ENCODE assay signal across 8 mouse cellular contexts in the genomic region with DNA sequence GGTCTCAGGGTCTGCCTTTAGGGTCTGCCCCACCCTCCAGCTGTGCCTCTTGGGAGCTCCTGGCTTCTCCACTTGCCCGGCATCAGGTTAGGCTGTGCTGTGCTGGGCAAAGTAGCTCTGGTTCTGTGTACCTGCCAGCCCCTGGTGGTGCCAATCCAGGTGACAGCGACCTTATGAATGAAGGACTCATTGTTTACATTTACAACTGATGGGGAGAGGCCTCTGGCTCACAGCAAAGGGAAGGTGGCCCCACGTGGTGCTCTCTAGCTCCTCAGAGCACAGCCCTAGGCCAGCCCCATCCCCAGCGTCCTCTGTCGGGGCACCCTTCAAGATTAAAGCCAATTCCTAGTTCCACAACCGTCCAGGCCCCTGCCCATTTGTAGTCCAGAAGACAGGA. TPM values are rescaled to one million over a fixed set of nuclear protein-coding genes. Genes with fewer than 3 reads are reported as not detected.
A peak's percentile ranks its signal among the peaks of the same experiment; 100 is the strongest.
DNase-seq lines count a peak whose midpoint lies in the region; ATAC-seq and TF ChIP-seq lines count a peak whose summit lies in the region.

No protein-coding gene starts in this region.

- peaks cover 25% of the 10 kb centered on the region for H3K79me3 ChIP-seq in C2C12 (ENCODE audit: low read depth)

- peaks cover 58% of the 10 kb centered on the region for H3K79me2 ChIP-seq in C2C12 (ENCODE audit: control insufficient read depth, insufficient read depth)

- peak overlapping the region; percentile 77 for H3K9ac ChIP-seq in heart, embryonic 14.5 days (ENCODE audit: low read length)
- peak overlapping the region; percentile 91 for H3K9ac ChIP-seq in limb, embryonic 14.5 days (ENCODE audit: low read depth, low read length, severe bottlenecking)
- peak overlapping the region; percentile 86 for H3K9ac ChIP-seq in stomach, embryonic 15.5 days

- no peaks in the 10 kb centered on the region for H3K36me3 ChIP-seq in heart, embryonic 14.5 days (ENCODE audit: control insufficient read depth, insufficient read depth, low read length)
- H3K36me3 ChIP-seq in C2C12 (ENCODE audit: control insufficient read depth, insufficient read depth) = no peaks in the 10 kb centered on the region
- H3K36me3 ChIP-seq in limb, embryonic 14.5 days (ENCODE audit: control insufficient read depth, insufficient read depth, low read length) = no peaks in the 10 kb centered on the region
- H3K36me3 ChIP-seq in stomach, embryonic 15.5 days = no peaks in the 10 kb centered on the region

- peak overlapping the region; percentile 78 for H3K4me2 ChIP-seq in heart, embryonic 14.5 days (ENCODE audit: low read length)
- peak overlapping the region; percentile 88 for H3K4me2 ChIP-seq in limb, embryonic 14.5 days (replicated peaks; ENCODE audit: low read depth, low read length, severe bottlenecking)
- peak overlapping the region; percentile 72 for H3K4me2 ChIP-seq in stomach, embryonic 15.5 days

- H3K9me3 ChIP-seq in heart, embryonic 14.5 days (ENCODE audit: control insufficient read depth, low read length) = no peaks in the 10 kb centered on the region
- no peaks in the 10 kb centered on the region for H3K9me3 ChIP-seq in limb, embryonic 14.5 days (ENCODE audit: control insufficient read depth, low read length)
- no peaks in the 10 kb centered on the region for H3K9me3 ChIP-seq in stomach, embryonic 15.5 days

- no peaks in the 10 kb centered on the region for H3K27me3 ChIP-seq in heart, embryonic 14.5 days (ENCODE audit: control insufficient read depth, insufficient read depth, low read length)
- H3K27me3 ChIP-seq in C2C12 (ENCODE audit: control insufficient read depth, insufficient read depth, insufficient read length) = no peaks in the 10 kb centered on the region
- no peaks in the 10 kb centered on the region for H3K27me3 ChIP-seq in limb, embryonic 14.5 days (ENCODE audit: control insufficient read depth, insufficient read depth, low read length)
- no peaks in the 10 kb centered on the region for H3K27me3 ChIP-seq in stomach, embryonic 15.5 days (replicated peaks)

- 10% methylated on average over 6 of the region's 6 CpGs for WGBS in heart, embryonic 14.5 days
- WGBS in limb, embryonic 14.5 days = 1% methylated on average over 6 of the region's 6 CpGs
- 3% methylated on average over 6 of the region's 6 CpGs for WGBS in stomach, embryonic 15.5 days

- H3K4me3 ChIP-seq in heart, embryonic 14.5 days (ENCODE audit: control insufficient read depth in 1 of 2, insufficient read depth in 1 of 2, low read depth in 1 of 2, low read length in 2 of 2) = peak overlapping the region; percentile 73 to 86
- H3K4me3 ChIP-seq in C2C12 (ENCODE audit: insufficient read depth, poor library complexity, severe bottlenecking) = peak overlapping the region; percentile 66
- peak overlapping the region; percentile 88 for H3K4me3 ChIP-seq in embryonic fibroblast, embryonic 13.5 days (ENCODE audit: insufficient read depth, low read length)
- H3K4me3 ChIP-seq in limb, embryonic 14.5 days (replicated peaks; ENCODE audit: low read length) = peak overlapping the region; percentile 88
- peak overlapping the region; percentile 70 for H3K4me3 ChIP-seq in stomach, embryonic 15.5 days (replicated peaks)

- no peak for TF ChIP-seq CTCF in C2C12 (IDR thresholded peaks at IDR 0.05; ENCODE audit: control insufficient read depth, insufficient read depth, insufficient read length)
- TF ChIP-seq CTCF in embryonic fibroblast, embryonic 13.5 days (IDR thresholded peaks at IDR 0.05; ENCODE audit: borderline replicate concordance, insufficient read depth, low read length) = no peak

- no peak for TF ChIP-seq POLR2A in embryonic fibroblast, embryonic 13.5 days (IDR thresholded peaks at IDR 0.05; ENCODE audit: low read depth, low read length)
- no peak for TF ChIP-seq POLR2A in limb, embryonic 14.5 days (IDR thresholded peaks at IDR 0.05; ENCODE audit: borderline replicate concordance, extremely low read depth, insufficient read depth, insufficient read length)

- H3ac ChIP-seq in C2C12 (ENCODE audit: control insufficient read depth, insufficient read length, low read depth) = peak overlapping the region; percentile 85

- no peak for ATAC-seq in heart, embryonic 14.5 days (ENCODE audit: insufficient number of reproducible peaks, insufficient read depth, low FRiP score, low read depth)
- no peak for ATAC-seq in limb, embryonic 14.5 days (ENCODE audit: low FRiP score, low read depth)
- ATAC-seq in stomach, embryonic 15.5 days (ENCODE audit: insufficient read depth, low FRiP score, low read depth) = no peak

- intact Hi-C loops in heart, postnatal 36 days (cut with DNase I) = no loop called here

- no peak for DNase-seq in heart, postnatal 36 days
- DNase-seq in limb, embryonic 14.5 days (ENCODE audit: low spot score) = no peak
- DNase-seq in adrenal gland, postnatal 4 days (ENCODE audit: low spot score in 2 of 2) = no peak
- DNase-seq in layer of hippocampus, postnatal 25 days (ENCODE audit: extremely low spot score in 1 of 2, low spot score in 1 of 2) = no peak

- peaks cover 7 to 14% of the 10 kb centered on the region in 2 experiments for H3K4me1 ChIP-seq in heart, embryonic 14.5 days (ENCODE audit: control insufficient read depth in 2 of 2, insufficient read depth in 2 of 2, low read length in 2 of 2)
- H3K4me1 ChIP-seq in embryonic fibroblast, embryonic 13.5 days (ENCODE audit: control insufficient read depth, insufficient read depth, low read length) = peaks cover 12% of the 10 kb centered on the region
- H3K4me1 ChIP-seq in limb, embryonic 14.5 days (ENCODE audit: control insufficient read depth, insufficient read depth, low read length) = peaks cover 23% of the 10 kb centered on the region
- peaks cover 34% of the 10 kb centered on the region for H3K4me1 ChIP-seq in stomach, embryonic 15.5 days

- peak overlapping the region; percentile 89 to 90; a peak in 2 of 4 replicates for H3K27ac ChIP-seq in heart, embryonic 14.5 days (replicated peaks in 1 of 2; ENCODE audit: control insufficient read depth in 1 of 2, insufficient read depth in 1 of 2, low read depth in 2 of 2, low read length in 2 of 2)
- peak overlapping the region; percentile 98 for H3K27ac ChIP-seq in embryonic fibroblast, embryonic 13.5 days (ENCODE audit: insufficient read depth, low read length)
- peak overlapping the region; percentile 92 for H3K27ac ChIP-seq in limb, embryonic 14.5 days (replicated peaks; ENCODE audit: low read depth, low read length)
- peak overlapping the region; percentile 95 for H3K27ac ChIP-seq in stomach, embryonic 15.5 days

TF ChIP-seq in C2C12, 6 proteins besides CTCF, POLR2A, EP300 and RAD21:
- TF ChIP-seq MYOD1 (IDR thresholded peaks at IDR 0.05; ENCODE audit: control insufficient read depth, insufficient read length, low read depth) = no peak
- TF ChIP-seq MAX (IDR thresholded peaks at IDR 0.05) = no peak
- no peak for TF ChIP-seq FOSL1 (IDR thresholded peaks at IDR 0.05; ENCODE audit: insufficient read depth, low read length, poor library complexity, severe bottlenecking)

RNA-seq across cellular contexts. Expression of gene Clip2, which starts 1.4 kb away (rescaled TPM):
- 1.2 and 1.9 TPM in 2 replicates for polyA plus RNA-seq in heart, embryonic 14.5 days (2014; fragmentation: Nextera tagmentation; extraction: Ambion mirVana)
- total RNA-seq in heart, postnatal 36 days (2021) = 1 to 10 TPM; 6.4 to 7.5 TPM
- 15.7 TPM for polyA plus RNA-seq in C2C12 (2012; fragmentation: generic; extraction: Trizol)
- 20.3 and 25.6 TPM in 2 replicates for polyA plus RNA-seq in embryonic fibroblast, embryonic 13.5 days (2011; ENCODE audit: insufficient read length, low read depth, missing spikeins)
- 25.5 and 30.0 TPM in 2 replicates for polyA plus RNA-seq in limb, embryonic 14.5 days (2012; rRNA removed)
- polyA plus RNA-seq in limb, embryonic 14.5 days (2014; fragmentation: Nextera tagmentation; extraction: Ambion mirVana) = 4.7 and 4.9 TPM in 2 replicates
- polyA plus RNA-seq in stomach, embryonic 15.5 days (2015; fragmentation: Nextera tagmentation; extraction: Ambion mirVana) = 2.9 and 3.5 TPM in 2 replicates
- total RNA-seq in adrenal gland, postnatal 4 days (2021) = 10 to 100 TPM; 24.7 to 29.6 TPM
- total RNA-seq in layer of hippocampus, postnatal 25 days (2021) = 100 to 1,000 TPM in 1 of 2 experiments, 10 to 100 TPM in 1; 99.8 to 101 TPM

RNA-seq across cellular contexts. Expression of gene Syna, which starts 9.1 kb away (rescaled TPM):
- polyA plus RNA-seq in heart, embryonic 14.5 days (2014; fragmentation: Nextera tagmentation; extraction: Ambion mirVana) = not detected in 2 replicates
- total RNA-seq in heart, postnatal 36 days (2021) = not detected
- polyA plus RNA-seq in C2C12 (2012; fragmentation: generic; extraction: Trizol) = 0.11 TPM
- polyA plus RNA-seq in embryonic fibroblast, embryonic 13.5 days (2011; ENCODE audit: insufficient read length, low read depth, missing spikeins) = 0.40 TPM in 1 of 2 replicates, not detected in the other
- polyA plus RNA-seq in limb, embryonic 14.5 days (2012; rRNA removed) = 0.38 and 0.54 TPM in 2 replicates
- 0.21 TPM in 1 of 2 replicates, not detected in the other for polyA plus RNA-seq in limb, embryonic 14.5 days (2014; fragmentation: Nextera tagmentation; extraction: Ambion mirVana)
- polyA plus RNA-seq in stomach, embryonic 15.5 days (2015; fragmentation: Nextera tagmentation; extraction: Ambion mirVana) = 0.09 and 0.10 TPM in 2 replicates
- under 1 TPM in 1 of 2 experiments, not detected in 1; 0.20 TPM for total RNA-seq in adrenal gland, postnatal 4 days (2021)
- total RNA-seq in layer of hippocampus, postnatal 25 days (2021) = 1 to 10 TPM; 5.1 to 6.7 TPM

RNA-seq across cellular contexts. Expression of gene Rfc2, which starts 30.3 kb away (rescaled TPM):
- 181 and 184 TPM in 2 replicates for polyA plus RNA-seq in heart, embryonic 14.5 days (2014; fragmentation: Nextera tagmentation; extraction: Ambion mirVana)
- 10 to 100 TPM; 23.4 to 23.9 TPM for total RNA-seq in heart, postnatal 36 days (2021)
- 140 TPM for polyA plus RNA-seq in C2C12 (2012; fragmentation: generic; extraction: Trizol)
- 64.6 and 81.8 TPM in 2 replicates for polyA plus RNA-seq in embryonic fibroblast, embryonic 13.5 days (2011; ENCODE audit: insufficient read length, low read depth, missing spikeins)
- 229 and 246 TPM in 2 replicates for polyA plus RNA-seq in limb, embryonic 14.5 days (2012; rRNA removed)
- polyA plus RNA-seq in limb, embryonic 14.5 days (2014; fragmentation: Nextera tagmentation; extraction: Ambion mirVana) = 241 and 262 TPM in 2 replicates
- 257 and 262 TPM in 2 replicates for polyA plus RNA-seq in stomach, embryonic 15.5 days (2015; fragmentation: Nextera tagmentation; extraction: Ambion mirVana)
- 10 to 100 TPM; 81.0 to 85.3 TPM for total RNA-seq in adrenal gland, postnatal 4 days (2021)
- 10 to 100 TPM; 57.0 to 57.5 TPM for total RNA-seq in layer of hippocampus, postnatal 25 days (2021)
